Mouse (Mus musculus) telencephalon, adult 2 months (tissue): ENCODE data around the gene F3.
A peak's percentile ranks its signal among the peaks of the same experiment; 100 is the strongest.

Experiments
- DNase-seq: peaks from one replicate; pipeline ENCODE4 v3.0.0-alpha.2; 2011; ENCODE audit warnings: low read depth, low spot score

F3 gene

GRCm38 (mm10) chr3:121722971-121723844 is at the start of gene F3:
Gene F3 (plus strand): TSS chr3:121723537.
- DNase-seq = no peak

DNA sequence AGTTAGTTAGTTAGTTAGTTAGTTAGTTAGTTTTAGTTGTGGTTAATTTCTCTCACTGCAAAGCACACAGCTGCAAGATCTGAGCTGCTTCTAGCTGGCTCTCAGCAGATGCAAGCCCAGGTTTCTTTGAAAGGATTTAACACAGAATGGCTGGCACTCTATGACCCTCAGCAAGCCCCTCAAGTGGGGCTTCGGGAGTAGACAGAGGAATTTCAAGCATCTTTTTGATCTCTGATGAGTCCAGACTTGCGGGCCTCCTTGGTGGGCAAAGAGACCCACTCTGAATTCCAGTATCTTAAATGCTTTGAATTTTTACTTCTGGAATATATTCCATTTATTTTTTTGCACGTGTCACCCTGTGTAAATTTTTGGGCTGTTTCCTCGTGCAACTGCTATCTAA is 44.4 kb upstream of the F3 start:
- DNase-seq = no peak

- no peak for DNase-seq
Measured at GRCm38 (mm10) chr3:121679443-121679842, 43.9 kb upstream of the F3 start.

- no peak for DNase-seq
Measured at GRCm38 (mm10) chr3:121680187-121680586, 43.1 kb upstream of the F3 start.

DNA sequence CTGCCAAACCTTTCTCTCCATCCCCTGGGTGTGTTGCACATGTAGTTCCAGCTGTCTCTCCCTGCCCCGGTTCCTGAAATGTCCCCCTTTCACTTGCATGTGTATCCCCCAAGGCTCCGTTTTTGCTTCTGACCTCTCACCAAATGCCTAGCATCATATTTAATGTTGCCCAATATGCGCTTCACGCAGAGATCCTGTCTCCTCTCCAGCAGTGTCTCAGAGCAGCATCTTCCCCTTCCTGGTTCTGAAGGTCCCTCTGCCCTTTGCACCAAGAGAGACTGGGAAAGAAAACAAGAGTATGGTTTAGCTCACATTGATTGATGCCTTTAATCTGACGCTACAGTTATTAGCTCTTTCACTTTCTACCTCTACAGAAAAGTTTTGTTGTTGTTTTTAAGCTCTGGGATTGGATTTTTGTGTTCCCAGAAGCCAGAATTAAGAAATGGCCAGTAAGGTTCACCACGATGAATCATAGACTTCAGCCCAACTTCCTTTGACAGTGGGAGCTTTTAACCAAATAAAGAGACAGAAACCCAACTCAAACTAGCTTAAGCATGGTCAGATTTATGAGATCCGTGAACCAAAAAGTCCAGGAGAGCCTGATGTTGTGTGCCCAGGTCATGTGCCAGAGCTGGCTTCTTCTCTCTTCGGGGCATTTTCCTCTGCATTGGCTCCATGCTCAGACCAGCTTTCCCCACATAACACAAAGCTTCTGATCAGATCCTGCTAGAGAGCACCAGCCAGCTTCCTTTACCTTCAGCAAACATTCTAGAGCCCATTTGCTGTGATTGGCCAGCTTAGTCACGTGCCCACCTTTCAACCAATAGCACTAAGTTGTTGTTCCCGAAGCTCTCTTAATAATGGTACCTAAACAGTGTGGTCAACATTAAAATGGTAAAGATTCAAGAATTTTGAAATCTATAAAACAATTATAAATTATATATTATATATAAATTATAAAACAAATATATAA is 40.6 kb upstream of the F3 start:
- DNase-seq = no peak

DNA sequence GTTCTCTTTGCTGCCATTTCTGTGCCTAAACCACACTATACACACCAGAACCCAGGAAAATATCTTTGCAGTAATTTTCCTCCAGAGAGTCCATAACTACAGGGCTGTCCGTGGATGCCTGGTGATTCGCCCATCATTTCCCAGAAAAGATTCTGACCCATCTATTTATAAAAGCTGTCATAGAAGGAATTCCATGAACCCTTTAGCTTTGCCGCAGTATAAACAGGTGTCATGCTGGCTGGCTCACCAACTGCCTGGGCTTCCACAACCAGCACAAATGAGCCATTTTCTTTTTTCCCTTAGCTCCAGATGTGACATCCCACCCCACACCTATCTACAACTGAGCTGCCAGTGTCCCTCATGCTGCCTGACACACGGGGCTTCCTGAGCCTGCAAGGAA is 38.8 kb upstream of the F3 start:
- no peak for DNase-seq

DNA sequence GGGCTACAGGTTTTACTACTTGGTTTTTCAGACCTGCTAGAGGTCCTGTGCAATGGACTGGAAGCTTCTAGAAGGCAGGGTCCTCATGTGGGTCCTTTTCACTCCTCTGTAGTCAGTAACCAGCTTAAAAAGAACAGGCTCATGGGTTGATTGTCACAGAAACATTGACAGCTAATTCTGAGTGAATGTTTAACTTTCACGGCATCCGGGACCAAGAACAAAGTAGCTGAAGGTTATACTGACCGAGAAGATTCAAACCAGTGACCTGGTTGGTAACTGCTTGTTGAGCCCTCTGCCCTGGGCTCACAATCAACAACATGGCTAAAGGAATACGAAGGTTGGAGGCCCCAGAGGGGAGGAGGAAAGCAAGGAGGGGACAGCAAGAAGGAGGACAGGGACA is 38.4 kb upstream of the F3 start:
- no peak for DNase-seq

GRCm38 (mm10) chr3:121685985-121686384 is 37.4 kb upstream of the F3 start:
- no peak for DNase-seq

DNA sequence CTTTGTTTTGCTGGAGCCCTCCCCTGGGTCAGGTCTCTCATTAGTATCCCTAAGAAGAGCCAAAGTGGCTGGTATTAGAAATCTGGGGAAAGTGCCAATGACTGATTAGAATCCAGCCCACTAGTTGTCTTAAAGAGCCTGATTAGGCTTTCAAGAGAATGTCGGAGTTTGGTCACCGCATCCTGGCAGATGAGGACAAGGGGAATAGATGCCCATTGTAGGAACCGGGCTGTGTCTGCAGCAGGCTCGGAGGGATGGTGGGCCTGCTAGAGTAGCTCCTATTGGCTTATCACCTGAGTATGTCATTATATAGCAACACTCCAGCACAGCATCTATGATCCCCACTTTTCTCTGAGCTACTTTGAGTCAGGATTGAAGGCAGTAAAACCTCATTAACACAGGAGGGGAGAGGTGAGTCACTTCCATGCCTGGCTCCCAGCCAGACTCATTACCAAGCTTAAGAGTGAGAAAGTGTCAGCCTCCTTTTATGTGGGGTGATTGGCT is 36.9 kb upstream of the F3 start:
- DNase-seq = no peak

- no peak for DNase-seq
Measured at GRCm38 (mm10) chr3:121687741-121688140, 35.6 kb upstream of the F3 start.

DNA sequence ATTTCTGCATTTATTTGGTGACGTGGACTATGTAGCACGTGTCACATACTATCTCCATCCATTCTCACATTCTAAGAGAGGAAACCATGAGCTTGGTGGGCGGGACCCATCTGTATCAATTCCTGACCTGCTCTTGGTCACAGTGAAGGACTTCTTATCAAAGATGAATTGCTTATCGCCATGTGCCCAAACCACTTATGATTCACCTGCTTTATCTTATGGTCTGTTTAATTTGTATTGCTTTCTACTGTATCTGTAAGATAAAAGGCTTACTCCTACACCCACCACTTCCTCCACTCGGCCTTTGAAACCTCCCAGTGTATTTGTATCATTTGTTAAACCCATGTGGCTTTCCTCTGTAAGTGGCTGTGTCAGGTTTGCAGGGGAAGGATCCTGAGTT is 34.3 kb upstream of the F3 start:
- no peak for DNase-seq

- DNase-seq = no peak
Measured at GRCm38 (mm10) chr3:121689697-121690096, 33.6 kb upstream of the F3 start.

GRCm38 (mm10) chr3:121693001-121693730 is 30.2 kb upstream of the F3 start:
- DNase-seq = no peak

DNA sequence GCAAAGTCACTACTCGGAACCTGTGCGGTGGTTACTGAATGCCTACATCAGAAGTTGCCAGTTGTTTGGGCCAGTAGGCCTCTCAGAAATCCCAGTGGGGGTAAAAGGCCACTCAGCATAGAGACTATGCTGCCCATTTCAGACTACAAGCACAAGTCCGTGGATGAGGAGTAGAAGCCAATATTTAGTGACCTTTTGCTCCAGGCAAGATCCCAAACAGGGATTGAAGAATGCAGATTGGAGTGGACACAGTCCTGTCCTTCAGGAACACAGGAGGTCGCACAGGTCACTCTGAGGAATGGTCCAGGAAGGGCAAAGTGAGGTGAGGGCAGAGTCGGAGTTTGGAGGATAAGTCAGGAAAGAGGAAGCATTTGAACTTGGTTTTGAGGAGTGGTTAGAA is 29.6 kb upstream of the F3 start:
- no peak for DNase-seq

DNA sequence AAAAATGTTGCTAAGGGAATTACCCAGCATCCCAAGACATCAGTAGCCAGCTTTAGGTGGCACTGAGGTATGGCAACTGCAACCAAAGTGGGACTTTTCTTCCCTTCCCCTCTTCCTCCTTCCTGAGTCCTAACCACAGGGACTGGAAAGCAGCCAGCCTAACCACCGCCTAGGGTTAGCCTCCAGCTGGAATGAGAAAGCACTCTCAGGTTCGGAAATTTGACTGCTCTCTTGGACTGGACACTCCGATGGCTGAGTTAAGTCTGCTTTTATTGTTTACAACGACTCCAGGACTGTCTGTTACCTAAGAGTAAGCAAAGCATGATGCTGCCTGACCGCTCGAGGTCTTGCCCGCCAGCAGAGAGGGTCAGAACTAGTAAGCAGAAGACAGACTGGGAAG is 26.2 kb upstream of the F3 start:
- no peak for DNase-seq

GRCm38 (mm10) chr3:121699401-121699800 is 23.9 kb upstream of the F3 start:
- DNase-seq = no peak

GRCm38 (mm10) chr3:121699849-121700248 is 23.5 kb upstream of the F3 start:
- no peak for DNase-seq

DNA sequence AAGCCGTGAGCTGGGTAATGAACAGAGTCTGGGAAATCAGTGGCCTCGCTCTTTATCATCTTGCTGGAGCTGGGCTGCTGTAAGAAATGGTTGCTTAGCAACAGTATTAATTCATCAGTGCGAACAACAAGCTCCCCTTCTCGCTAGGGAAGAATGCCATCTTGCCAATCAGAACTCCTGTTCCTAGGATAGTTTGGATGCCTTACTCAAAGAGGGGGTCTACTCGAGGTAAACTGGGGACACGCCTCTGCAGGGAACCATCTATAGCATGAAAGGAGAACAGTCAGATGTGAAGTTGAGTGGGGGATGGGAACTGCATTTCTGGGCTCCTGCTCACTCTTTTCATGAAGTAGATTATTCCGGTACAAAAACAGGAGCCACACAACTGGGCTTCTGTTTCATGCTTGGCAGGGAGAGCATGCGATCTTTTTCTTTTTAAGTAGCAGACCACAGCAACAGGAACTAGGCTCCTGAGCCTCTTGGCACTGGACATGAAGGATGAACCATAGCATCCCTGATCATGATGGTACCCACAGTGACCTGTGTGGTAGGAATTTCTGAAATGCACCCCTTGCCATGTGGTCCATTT is 22.9 kb upstream of the F3 start:
- peak; percentile 77 for DNase-seq

DNA sequence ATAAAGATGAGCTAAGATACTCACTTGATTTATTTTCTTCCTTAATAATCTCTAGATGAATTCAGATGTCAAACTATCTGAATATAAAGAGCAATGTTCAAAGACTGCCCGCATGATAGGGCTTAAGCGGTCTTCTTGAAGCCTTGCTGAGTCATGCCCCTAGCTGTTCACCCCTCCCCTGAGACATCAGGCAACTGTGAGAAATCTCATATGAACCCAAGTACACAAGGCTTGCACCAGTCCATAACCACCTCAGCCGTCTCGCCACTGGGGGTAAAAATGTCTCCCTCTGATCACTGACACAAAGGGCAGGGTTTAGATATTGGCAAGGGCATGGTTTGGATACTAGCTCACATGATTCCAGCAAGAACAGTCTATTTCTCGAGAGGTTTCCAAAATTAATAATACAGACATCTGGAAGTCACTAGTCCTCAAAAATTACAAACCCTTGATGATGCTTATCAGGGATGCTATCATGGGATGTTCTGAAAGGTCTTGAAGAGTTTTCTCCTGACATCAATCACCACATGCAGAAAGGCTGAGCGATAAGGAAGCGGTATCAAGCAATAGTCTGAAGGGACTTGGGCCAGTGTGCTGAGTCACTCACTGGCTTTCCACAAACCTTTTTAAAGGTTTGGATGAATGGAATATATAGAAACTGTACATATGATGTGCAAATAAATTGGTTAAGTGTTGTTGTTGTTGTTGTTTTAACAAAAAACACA is 20.0 kb upstream of the F3 start:
- no peak for DNase-seq

GRCm38 (mm10) chr3:121703880-121704243 is 19.5 kb upstream of the F3 start:
- DNase-seq = no peak

GRCm38 (mm10) chr3:121706087-121706486 is 17.2 kb upstream of the F3 start:
- DNase-seq = no peak
